Mouse (Mus musculus) liver (tissue): ENCODE results near the gene Mphosph9.
"Not testable (repeated sequence)": the region's sequence is repeated elsewhere in the genome, so short reads cannot be mapped to it uniquely, and the experiment has no call there.

Experiments used
- DNase-seq: peaks from one replicate; pipeline ENCODE4 v3.0.0-alpha.2; 2020; ENCODE audit warnings: mixed read lengths

Gene Mphosph9

GRCm38 (mm10) chr5:124327510-124328364 lies at the start of gene Mphosph9, which contains the start of gene 2810006K23Rik:
Mphosph9 (minus strand) TSS chr5:124327972.
2810006K23Rik (plus strand) TSS chr5:124328089.
- peak; percentile 100 for DNase-seq

- no peak for DNase-seq
Measured at GRCm38 (mm10) chr5:124377149-124377548, 49.4 kb upstream of the Mphosph9 start.

GRCm38 (mm10) chr5:124376401-124376800 lies 48.6 kb upstream of the Mphosph9 start:
- DNase-seq: no peak

- DNase-seq: no peak
Measured at GRCm38 (mm10) chr5:124374298-124374697, 46.5 kb upstream of the Mphosph9 start.

GRCm38 (mm10) chr5:124366721-124367120 lies 38.9 kb upstream of the Mphosph9 start:
- no peak for DNase-seq

- no peak for DNase-seq
Measured at GRCm38 (mm10) chr5:124365754-124366153, 38.0 kb upstream of the Mphosph9 start.

GRCm38 (mm10) chr5:124364173-124364918 lies 36.6 kb upstream of the Mphosph9 start:
- no peak for DNase-seq

- DNase-seq: not testable (repeated sequence)
Measured at GRCm38 (mm10) chr5:124362982-124363381, 35.2 kb upstream of the Mphosph9 start, which contains the start of gene Cdk2ap1. Cdk2ap1 (minus strand) TSS chr5:124363082.

GRCm38 (mm10) chr5:124359641-124360040 lies 31.9 kb upstream of the Mphosph9 start:
- DNase-seq: no peak

- no peak for DNase-seq
Measured at GRCm38 (mm10) chr5:124356695-124357094, 28.9 kb upstream of the Mphosph9 start.

GRCm38 (mm10) chr5:124355425-124355959 lies 27.7 kb upstream of the Mphosph9 start:
- DNase-seq: no peak

- DNase-seq: peak; percentile 63
Measured at GRCm38 (mm10) chr5:124354574-124355424, 27.0 kb upstream of the Mphosph9 start.

GRCm38 (mm10) chr5:124353726-124354547 lies 26.2 kb upstream of the Mphosph9 start:
- DNase-seq: peak; percentile 73

GRCm38 (mm10) chr5:124353011-124353725 lies 25.4 kb upstream of the Mphosph9 start:
- DNase-seq: peak; percentile 44

- peak; percentile 78 for DNase-seq
Measured at GRCm38 (mm10) chr5:124352141-124352920, 24.6 kb upstream of the Mphosph9 start.

- DNase-seq: no peak
Measured at GRCm38 (mm10) chr5:124351604-124352003, 23.8 kb upstream of the Mphosph9 start.

- DNase-seq: peak; percentile 38
Measured at GRCm38 (mm10) chr5:124351111-124351560, 23.4 kb upstream of the Mphosph9 start.

- no peak for DNase-seq
Measured at GRCm38 (mm10) chr5:124350350-124350749, 22.6 kb upstream of the Mphosph9 start.

GRCm38 (mm10) chr5:124349196-124349595 lies 21.4 kb upstream of the Mphosph9 start:
- DNase-seq: no peak

GRCm38 (mm10) chr5:124342897-124343296 lies 15.1 kb upstream of the Mphosph9 start:
- no peak for DNase-seq
